Mouse (Mus musculus) right cerebral cortex, postnatal 10 days (tissue): Measurements from ENCODE around the gene Iqschfp.
A peak's percentile ranks its signal among the peaks of the same experiment; 100 is the strongest.

Experiments
- DNase-seq, 2 experiments: peaks; one replicate each; pipeline ENCODE4 v3.0.0; 2021; ENCODE audit warnings: low spot score in 2 of 2

Gene Iqschfp

DNA sequence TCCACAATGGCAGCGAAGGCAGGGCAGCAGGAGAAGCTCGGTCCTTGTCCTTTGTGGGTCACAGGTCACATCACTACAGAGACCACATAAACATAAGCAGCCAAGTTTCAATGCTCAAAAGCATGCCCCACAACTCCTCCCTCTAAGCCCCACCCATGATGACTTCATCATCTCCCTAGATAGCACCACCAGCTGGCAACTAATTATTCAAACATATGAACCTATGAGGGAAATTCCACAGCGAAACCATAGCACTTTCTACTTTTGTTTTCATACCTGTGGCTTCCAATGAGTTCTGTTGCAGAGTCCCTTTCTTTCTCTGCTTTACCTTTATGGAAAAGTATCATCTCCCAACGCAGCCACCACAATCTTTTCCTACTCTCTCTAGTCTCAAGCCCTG lies 443.5 kb downstream of the Iqschfp start:
- DNase-seq, result no peak

DNA sequence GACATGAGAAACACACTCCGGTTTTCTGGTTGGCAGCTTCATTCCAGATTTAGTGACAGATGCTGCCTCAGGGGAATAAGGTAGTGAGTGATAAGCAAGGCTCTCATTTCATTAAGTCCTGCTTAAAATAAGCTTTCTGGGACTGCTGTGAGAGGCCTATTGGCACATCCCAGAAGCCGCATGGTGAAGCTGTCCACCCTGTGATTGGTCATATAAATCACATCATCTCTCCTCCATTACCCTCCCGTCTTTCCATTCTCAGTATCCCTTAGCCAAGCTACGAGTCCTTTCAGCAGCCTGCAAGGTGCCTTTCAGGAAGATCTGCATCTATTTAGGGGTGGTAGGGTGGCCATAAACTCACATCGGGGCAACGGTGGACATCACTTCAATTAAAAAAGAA lies 458.6 kb downstream of the Iqschfp start:
- no peak for DNase-seq

DNA sequence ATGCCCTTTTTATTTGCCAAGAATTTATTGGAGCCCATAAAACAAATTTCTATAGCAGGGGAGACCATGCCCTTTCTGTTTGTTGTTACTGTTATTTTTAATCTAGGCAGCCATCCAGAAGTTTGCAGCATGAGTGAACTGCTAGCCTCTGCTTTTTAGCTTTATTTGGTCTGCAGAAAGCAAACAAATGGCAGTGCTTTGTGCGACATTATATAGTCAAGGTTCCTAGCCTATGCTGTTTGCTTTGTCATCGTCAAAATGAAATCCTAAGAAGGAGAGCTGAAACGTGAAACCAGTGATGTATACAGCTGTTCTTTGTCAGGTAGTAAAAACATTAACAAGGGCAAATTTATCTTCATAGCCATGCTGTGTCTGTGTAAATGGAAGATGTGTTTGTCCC lies 459.4 kb downstream of the Iqschfp start:
- no peak for DNase-seq

DNA sequence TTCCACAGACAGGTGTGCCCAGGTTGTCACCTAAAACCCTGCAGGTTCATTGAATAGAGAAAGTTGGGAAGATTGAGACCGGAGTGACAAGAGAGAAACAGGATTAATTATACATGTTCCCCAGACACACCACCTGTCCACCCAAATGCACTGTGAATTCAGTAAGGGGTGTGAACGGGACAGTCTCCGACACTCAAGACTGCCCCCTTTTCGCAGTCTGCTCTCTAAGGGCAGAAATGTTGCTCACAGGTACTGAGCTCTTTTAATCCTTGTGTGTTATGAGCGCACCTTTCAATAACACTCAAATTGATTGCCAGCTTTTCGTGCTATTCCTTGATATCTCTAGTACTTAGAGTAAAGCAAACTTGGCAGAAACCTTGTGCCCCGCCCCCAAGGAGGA lies 460.9 kb downstream of the Iqschfp start:
- no peak for DNase-seq

DNA sequence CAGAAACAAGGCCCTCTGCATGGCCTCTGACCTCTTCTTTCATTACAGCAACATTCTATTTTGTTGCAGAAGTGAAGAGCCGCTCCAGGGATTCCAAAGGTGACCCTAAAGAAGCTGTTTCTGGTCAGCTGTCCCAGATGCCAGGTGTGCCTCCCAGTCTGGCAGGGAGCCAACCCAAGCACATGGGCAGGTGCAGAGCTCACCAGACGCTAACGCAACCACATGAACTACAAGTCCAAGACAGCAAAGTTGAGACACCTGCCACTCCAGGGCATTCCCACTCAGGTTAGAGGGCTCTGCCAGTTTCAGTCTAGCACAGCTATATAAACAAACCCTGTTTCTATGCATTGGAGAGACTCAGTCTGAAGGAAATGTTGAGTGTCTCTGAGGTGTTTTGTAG lies 461.5 kb downstream of the Iqschfp start:
- DNase-seq, result no peak

DNA sequence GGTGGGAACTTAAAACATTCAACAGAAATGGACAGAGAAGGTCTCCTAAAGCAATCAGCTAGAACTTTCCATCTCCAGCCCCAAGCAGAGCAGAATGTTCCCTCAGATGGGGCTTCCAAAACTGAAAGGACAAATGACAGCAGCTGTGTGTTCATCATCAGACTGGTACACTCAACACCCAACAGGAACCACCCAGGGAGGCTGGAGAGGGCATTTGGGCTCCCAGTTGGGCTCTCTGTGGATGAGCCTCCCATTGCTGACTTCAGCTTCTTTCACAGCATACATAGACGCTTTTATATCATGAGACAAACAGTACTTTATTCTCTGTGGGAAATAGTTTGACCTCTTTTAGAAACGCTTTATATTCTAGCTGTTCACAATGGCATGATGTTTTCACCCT lies 464.5 kb downstream of the Iqschfp start:
- DNase-seq, result no peak

DNA sequence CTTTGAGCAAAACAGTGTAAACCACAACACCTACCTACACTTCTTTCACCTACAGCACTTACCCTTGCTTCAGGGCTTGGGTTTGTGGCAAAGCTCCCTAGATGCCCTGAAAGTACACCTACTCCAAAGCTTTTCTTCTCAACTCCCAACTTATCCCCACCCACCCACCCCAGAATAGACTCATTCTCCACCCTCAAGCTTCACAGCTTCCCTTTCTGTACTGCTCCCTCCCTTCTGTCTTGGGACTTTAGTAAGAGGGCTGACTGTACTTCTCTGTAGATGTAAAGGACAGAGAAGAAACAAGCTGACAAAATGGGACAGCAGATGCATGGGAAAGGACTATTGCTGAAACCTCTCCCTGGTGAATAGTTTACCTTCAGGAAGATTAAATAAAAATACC lies 476.0 kb downstream of the Iqschfp start:
- no peak for DNase-seq

DNA sequence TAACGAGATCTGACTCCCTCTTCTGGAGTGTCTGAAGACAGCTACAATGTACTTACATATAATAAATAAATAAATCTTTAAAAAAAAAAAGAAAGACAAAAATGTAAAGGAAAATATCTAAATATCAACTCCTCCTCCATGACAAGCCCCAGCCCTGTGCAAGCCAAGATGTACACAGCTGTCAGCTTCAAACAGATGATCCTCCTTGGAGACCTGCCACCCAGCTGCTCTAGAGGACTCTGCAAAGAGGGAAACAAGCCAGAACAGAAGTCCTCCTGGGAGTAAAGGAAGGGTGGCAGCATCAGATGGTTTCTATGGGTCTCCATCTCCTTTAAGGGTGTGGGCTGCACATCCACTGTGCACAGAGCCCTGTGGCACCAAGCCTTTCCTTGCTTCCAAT lies 480.9 kb downstream of the Iqschfp start:
- DNase-seq, result no peak

DNA sequence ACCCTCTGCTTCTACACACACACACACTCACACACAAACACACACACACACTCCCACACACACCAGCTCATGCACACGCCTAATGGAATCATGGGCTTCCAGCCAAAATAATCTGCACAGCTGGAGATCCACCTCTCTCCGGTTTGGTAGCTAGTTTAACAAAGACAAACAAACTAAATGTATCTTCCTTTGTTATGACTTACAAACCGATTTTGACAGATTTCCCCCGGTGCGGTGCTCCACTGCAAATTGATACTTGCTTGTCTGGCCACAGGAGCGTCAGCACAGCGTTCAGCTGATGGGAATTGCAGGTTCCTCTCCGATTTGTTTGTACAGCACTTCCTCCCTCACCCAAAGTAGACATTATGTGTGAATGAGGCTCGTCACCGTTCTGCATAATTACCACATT lies 483.1 kb downstream of the Iqschfp start:
- no peak for DNase-seq

DNA sequence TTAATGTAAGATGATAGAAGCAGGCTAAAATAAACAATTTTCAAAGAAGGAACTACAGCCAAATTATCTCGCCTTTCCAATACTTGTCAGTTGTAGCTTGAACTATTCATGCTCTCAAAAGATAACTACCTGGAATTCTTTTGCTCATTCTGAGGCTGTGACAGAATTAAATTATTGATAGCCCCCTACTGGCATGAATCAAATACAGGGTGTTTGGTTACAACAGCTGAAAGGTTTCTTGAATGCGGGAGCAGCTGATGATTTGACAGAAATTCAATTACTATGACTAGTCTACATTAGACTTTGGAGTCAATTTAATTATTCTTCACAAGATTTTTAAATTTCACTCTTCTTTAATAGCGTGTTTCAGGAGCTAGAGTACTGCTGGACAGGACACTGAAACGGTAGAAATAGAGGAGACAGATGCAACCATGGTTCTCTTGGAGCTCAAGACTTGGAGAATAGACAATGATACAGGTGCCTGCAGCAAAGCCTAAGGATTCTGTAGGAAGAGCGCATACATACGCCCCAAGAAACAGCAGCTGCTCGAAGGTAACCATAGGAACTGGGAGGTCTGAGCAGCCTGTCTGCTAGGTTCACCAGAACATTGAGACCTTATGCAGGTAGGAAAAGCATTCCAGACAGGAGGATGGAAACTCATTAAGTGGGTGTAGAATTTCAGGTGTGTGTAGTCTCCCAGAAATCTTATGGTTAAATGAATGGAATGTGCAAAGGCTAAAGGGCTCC lies 485.6 kb downstream of the Iqschfp start:
- DNase-seq, result no peak

DNA sequence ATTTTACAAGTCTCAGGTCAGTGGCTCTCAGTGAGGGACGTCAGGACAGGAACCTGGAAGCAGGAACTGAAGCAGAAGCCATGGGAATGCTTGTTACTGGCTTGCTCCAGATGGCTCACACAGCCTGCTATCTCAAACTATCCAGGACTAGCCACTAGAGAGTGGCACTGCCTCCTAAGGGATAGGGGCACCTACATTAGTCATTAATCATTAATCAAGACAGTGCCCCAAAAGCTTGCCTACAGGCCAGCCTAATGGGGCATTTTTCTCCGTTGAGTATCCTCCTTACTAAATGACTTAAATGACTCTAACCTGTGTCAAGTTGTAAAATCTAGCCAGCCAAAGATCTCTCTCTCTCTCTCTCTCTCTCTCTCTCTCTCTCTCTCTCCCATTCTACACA lies 486.8 kb downstream of the Iqschfp start:
- no peak for DNase-seq

DNA sequence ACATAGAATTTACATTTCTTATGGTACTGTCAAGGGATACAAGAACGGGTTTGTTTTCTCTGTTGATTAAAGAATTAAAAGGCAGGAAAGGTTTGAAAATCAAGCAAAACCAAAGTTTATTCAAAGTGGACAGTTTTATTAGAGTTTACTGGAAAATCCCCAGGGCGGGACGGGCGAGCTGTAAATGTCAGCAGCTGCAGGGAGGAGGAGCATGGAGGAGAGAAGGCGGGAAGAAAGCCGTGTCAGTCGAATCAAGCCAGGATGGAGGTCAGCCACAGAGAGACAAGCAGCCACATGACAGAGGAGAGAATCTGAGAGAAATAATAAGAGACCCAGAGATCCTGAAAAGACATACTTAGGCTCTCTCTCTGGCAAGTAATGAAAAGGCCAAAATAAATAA lies 487.2 kb downstream of the Iqschfp start:
- no peak for DNase-seq

DNA sequence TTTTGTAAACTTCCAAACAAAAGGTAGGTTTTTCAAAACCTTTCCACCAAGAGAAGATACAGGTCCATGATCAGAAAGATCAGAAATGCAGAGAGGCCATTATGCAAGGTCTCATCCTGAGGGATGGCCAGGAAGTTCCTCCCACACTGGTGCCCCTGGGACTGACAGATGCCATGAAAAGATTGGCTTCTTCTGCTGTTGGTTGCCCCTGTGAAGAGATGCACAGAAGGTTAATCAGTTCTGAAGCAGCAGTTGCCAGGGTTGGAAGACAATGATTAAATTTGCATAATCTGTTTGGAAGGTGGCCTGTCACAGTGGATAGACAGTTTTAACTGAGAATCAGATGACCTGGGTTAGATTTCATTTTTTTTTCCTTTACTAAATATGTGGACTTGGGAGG lies 491.6 kb downstream of the Iqschfp start:
- DNase-seq, result no peak

DNA sequence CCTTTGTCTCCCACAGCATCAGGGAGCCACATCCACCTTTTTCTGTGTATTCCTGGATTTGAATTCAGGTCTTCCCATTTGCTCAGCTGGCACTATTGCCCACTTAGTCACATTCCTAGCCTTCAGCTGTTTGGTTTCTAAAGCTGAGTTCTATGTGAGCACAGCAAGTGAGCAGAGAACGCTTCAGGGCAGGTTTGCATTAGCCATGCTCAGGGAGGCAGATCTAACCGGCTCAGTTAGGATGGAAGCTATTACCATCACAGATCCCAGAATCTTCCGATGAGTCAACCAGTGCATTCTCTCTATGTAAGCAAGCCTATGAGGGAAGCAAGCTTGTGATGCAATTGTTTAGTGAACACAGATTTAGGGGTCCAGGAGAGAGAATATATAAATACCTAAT lies 493.5 kb downstream of the Iqschfp start:
- no peak for DNase-seq

DNA sequence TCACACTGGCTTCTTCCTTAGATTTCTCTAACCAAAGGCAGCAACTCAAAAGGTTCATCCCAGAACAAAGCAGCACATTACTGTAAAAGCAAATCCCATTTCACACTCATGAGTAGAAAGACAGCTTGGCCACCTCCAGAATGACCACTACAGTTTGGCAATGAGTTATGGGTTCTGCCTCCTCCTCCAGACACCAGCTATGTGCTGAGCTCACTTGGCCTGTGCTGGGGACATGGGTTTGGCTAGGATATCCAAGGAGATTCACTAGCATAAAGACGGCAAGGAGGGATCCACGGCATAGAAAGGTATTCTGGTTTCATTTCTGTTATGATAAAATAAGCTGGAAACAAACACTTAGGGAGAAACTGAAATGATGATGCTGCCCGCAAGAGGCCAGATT lies 496.0 kb downstream of the Iqschfp start:
- no peak for DNase-seq

DNA sequence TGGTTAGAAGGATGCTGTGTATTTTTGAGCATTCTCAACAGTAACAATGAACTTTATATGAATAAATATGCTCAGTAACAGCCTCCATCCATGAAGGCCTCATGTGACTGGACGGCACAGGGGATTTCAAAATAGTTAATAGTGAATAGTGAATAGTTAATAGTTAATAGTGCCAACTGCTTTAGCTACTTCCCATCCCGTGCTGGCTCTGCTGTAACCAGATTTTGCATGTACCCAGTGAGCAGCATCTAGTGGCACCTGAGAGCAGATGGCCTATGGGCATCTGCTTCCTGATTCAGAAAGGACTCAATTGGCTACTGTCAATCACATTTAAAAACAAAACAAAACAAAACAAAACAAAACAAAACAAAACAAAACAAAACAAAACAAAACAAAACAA lies 501.5 kb downstream of the Iqschfp start:
- DNase-seq, result no peak

DNA sequence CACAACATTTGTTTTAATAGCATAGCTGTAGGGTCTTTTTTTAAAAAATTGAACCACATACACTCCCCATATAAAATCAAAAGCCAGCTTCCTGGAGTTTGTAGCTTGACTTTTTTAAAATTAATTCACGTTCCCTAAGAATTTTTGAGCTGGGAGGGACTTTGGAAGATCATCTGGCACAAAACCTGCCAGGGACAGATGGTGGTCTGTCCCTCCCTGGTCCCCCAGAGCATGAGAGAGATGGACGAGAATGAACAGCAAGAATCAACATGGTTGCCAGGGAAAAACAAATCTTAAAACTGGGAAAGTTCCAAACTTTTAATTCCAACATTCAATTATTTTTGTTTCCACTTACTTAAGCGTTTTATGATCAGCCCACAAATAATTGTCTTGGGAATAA lies 506.7 kb downstream of the Iqschfp start:
- DNase-seq, result no peak

DNA sequence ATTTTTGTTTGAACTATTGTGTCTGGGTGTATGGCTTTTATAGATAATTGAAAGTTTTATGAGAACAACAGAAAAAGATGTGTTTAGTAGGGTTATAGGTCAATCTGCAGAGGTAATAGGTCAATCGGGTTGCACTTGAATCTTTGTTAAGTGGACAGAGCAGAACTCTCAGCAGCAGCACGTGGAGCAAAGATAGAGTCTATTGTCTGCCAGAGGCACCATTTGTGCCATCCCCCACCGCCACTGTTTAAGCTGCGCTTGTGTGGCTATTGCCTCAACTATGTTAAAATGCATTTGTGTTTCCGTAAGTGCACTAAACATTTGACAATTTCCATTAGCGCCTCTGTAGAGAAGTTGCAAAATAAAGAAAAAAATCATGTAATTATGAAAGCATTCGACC lies 508.1 kb downstream of the Iqschfp start:
- no peak for DNase-seq

DNA sequence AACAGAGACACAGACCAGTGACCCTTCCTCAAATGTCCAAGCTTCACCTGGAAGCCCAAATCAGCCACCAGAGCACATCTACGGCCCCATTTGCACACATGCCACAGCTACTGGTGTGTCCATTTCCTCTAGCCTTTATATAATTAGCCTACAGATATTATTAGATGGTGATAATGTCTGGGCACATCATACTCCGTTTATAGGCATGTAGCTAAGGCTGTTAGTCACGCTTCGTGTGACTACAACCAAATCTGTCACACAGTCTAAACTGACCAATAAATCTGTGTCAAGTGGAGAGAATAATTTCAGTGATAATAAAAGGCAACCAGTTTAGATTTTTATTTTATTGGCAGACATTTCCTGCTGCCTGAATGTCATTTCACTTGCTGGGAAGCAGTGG lies 511.3 kb downstream of the Iqschfp start:
- no peak for DNase-seq

DNA sequence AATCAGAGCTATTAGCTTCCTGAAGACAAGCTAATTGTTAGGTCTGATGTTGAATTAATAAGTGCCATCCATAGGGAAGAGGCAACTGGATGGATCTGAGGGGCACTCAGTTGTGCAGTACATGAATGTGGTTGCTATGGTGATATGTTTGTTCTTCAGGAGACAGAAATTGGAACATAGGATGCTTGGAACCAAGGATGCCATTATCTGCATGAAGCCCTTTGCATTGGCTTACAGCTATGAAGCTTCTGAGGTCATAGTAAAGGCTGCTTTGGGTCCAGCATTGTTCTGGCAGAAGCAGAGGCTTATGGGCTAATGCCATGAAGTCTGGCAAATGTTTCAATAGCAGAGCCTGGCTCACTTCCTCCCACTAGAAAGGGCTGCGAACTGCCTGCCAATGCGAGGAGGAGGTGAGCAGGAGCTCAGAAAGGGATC lies 511.8 kb downstream of the Iqschfp start:
- DNase-seq, result peak; percentile 33 to 35

DNA sequence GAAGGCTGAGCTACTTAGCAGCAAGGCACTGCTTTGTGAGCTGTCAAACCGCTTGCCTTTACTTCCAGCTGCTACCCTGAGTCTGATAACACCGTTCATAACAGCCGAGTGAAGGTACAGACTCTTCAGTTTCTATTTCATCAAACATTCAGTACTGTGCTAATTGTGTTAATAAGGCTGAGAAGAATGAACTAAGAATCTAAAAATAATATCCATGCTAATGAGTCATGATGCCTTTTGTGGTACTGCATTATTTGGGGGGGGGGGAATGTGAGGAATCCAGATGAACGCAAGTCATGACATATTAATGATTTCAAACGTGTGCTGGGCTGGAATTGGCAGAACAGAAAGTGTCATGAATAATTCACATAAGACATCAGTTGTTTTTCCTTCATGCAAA lies 513.7 kb downstream of the Iqschfp start:
- DNase-seq, result no peak

DNA sequence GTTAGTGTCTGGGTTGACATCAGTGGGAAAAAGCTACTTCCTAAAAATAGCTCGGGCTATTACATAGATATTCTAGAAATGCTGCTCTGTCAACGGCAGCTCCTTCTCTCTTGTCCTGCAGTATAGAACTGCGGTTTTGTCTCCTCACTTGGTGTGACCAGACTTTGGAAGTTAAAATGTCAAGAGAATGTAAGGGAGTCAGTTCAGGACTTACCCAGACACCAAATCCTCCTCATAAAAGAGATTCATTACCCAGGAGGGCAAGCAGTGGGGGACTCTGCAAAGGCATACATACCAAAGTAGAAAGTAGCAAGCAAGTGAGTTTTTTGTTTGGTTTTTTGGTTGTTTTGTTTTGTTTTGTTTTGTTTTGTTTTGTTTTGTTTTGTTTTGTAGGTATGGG lies 520.2 kb downstream of the Iqschfp start:
- no peak for DNase-seq

DNA sequence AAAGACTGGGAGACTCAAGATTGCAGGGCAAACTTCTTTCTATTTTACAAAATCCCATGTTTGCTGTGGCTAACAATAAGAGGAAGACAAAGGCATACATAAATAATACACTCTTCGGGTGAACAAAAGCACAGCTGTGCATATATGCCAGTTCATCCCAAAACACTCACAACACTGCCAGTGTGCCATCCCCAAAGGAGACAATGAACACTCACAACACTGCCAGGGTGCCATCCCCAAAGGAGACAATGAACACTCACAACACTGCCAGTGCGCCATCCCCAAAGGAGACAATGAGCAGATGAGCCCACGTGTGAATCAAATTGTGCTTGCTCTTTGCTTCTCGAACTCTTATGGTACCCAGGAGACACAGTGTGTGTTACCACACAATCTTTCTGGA lies 527.8 kb downstream of the Iqschfp start:
- DNase-seq, result no peak

DNA sequence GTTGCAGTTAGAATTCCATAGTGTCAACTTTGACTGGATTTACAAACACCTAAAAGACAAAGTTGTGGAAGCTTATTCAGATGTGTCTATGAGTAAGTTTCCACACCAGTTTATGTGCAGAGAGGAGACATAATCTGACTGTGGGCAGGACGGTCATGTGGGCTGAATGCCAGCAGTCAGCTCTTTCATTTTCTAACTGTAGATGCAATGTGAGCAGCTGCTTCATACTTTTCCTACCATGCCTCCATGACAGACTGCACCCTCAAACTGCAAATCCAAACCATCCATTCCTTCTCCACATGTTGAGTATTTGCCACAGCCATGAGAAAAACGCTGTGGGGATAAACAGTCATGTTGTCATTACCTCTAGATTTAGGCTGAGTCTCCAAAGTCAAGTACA lies 528.9 kb downstream of the Iqschfp start:
- DNase-seq, result no peak
